21 mouse cellular contexts compared by ENCODE assay signal in genomic region chr1:44125590-44125989, GRCm38 (mm10).
"Had no signal": no experiment of that assay in that cellular context is flagged by ENCODE, and none has a peak within 500 bp of the region (broad histone marks: within the 10 kb centered on the region; RNA-seq: fewer than 3 reads in every experiment).

No protein-coding gene starts in this region.

- H3K9ac ChIP-seq: liver, embryonic 15.5 days; liver, postnatal 0 days; lung, embryonic 15.5 days; midbrain, embryonic 13.5 days; midbrain, embryonic 15.5 days; neural tube, embryonic 13.5 days; neural tube, embryonic 15.5 days had no signal

- H3K27me3 ChIP-seq: liver, embryonic 15.5 days; lung, embryonic 15.5 days; megakaryocyte, embryonic 14.5 days; midbrain, embryonic 13.5 days; midbrain, embryonic 15.5 days; neural tube, embryonic 13.5 days; neural tube, embryonic 15.5 days had no signal

- H3K4me1 ChIP-seq: liver, embryonic 15.5 days had no signal

- ATAC-seq: liver, postnatal 0 days; lung, postnatal 0 days; midbrain, embryonic 13.5 days; midbrain, embryonic 15.5 days had no signal

- DNase-seq: liver, postnatal 0 days; lung, adult 2 months; lung, postnatal 14 days; lung, postnatal 36 days; retina, postnatal 1 day; right cerebral cortex, adult 18-20 months; right cerebral cortex, postnatal 25 days; right cerebral cortex, postnatal 4 days; spleen, adult 18-20 months; thymus, adult 18-20 months; thymus, postnatal 14 days; thymus, postnatal 36 days had no signal

- H3K27ac ChIP-seq: liver, embryonic 15.5 days; lung, embryonic 15.5 days; macrophage; midbrain, embryonic 13.5 days; midbrain, embryonic 15.5 days; neural tube, embryonic 13.5 days; neural tube, embryonic 15.5 days had no signal

- H3K4me3 ChIP-seq: liver, embryonic 15.5 days; lung, embryonic 15.5 days; megakaryocyte, embryonic 14.5 days; midbrain, embryonic 13.5 days; midbrain, embryonic 15.5 days; neural tube, embryonic 13.5 days; neural tube, embryonic 15.5 days had no signal

- H3K9me3 ChIP-seq: liver, embryonic 15.5 days; lung, embryonic 15.5 days; megakaryocyte, embryonic 14.5 days; midbrain, embryonic 13.5 days; midbrain, embryonic 15.5 days; neural tube, embryonic 13.5 days; neural tube, embryonic 15.5 days had no signal
